Mouse (Mus musculus) E14TG2a.4 (cell line): ENCODE measurements at regions not wholly inside any gene's neighbourhood (a gene's known extent, or its start where the extent isn't known, plus 50 kb on each side); places are given as distances from the start of the nearest gene placed in this dataset.

Experiments used
- CTCF ChIP-seq: conservative IDR thresholded peaks from 2 replicates; pipeline ENCODE4 v1.5.1; 2014; ENCODE audit warnings: low read length
- NANOG ChIP-seq: IDR thresholded peaks from 2 replicates; pipeline ENCODE4 v1.6.1; 2014; ENCODE audit warnings: borderline replicate concordance, low read length, mixed read lengths

- TF ChIP-seq CTCF, result no peak
- no peak for TF ChIP-seq NANOG
These were observed 150.3 kb upstream of the Pitrm1 start for GRCm38 (mm10) chr13:6397648-6398047.
